Mouse (Mus musculus) bone marrow macrophage, adult 2 months (primary cell): ENCODE data around the gene Dennd1a.

Source experiments
- CTCF ChIP-seq: IDR thresholded peaks from 2 replicates; pipeline ENCODE4 v1.5.1; 2012; ENCODE audit warnings: low read depth, mild to moderate bottlenecking, low read length, moderate library complexity
- POLR2A ChIP-seq: IDR thresholded peaks from 2 replicates; pipeline ENCODE4 v1.6.1; 2012; ENCODE audit warnings: mild to moderate bottlenecking, low read depth, low read length, borderline replicate concordance

DNA sequence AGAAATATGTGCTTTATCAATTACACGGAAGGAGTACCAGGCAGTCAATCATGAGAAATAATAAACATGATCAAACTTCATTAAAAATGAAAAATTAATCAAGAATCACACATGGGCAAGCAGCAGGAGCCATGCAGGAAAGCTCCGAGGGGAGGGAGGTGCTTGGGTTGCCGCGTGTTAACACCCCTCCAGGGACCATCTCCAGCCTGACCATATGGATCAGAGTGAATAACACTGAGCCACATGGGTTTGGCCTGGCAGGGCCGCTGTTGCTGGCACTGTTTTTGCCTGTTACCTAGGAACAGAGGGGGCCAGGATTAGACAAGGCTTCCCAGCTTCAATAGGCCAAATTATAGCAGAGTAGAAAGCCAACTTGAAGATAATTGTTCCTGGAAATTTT, 150.1 kb downstream of the Dennd1a start:
- TF ChIP-seq POLR2A (no peak), CTCF (no peak)
